Mouse (Mus musculus): ENCODE data around the gene Vmn2r5. TPM values are rescaled to one million over a fixed set of nuclear protein-coding genes. Genes with fewer than 3 reads are reported as not detected.
"Not testable (repeated sequence)": the region's sequence is repeated elsewhere in the genome, so short reads cannot be mapped to it uniquely, and the experiment has no call there.

Vmn2r5 gene
- total RNA-seq (2018; cell fraction: chromatin; rRNA removed): not detected
- total RNA-seq (2018; cell fraction: cytosol; rRNA removed): not detected
- total RNA-seq (2018; cell fraction: nucleus; rRNA removed): not detected
- not detected in 3 replicates for polyA plus RNA-seq (2018)

- H3K27ac ChIP-seq; H3K36me3 ChIP-seq (ENCODE audit: inconsistent target); H3K79me2 ChIP-seq (ENCODE audit: inconsistent target); H3K4me3 ChIP-seq (ENCODE audit: inconsistent target): not testable (repeated sequence)
- no CpG with 5 or more reads among the region's 2 CpGs for WGBS (ENCODE audit: missing documents)
Measured at GRCm38 (mm10) chr3:64509742-64510141, at the start of gene Vmn2r5. Gene Vmn2r5, minus strand, starts transcription at chr3:64509842.

GRCm38 (mm10) chr3:64523585-64523984, 13.9 kb upstream of the Vmn2r5 start:
- no CpG with 5 or more reads among the region's 1 CpGs for WGBS (ENCODE audit: missing documents)
- H3K36me3 ChIP-seq (ENCODE audit: inconsistent target): not testable (repeated sequence)

More at GRCm38 (mm10) chr3:64523585-64523984, 13.9 kb upstream of the Vmn2r5 start:
- not testable (repeated sequence) for H3K27ac ChIP-seq; H3K79me2 ChIP-seq (ENCODE audit: inconsistent target); H3K4me3 ChIP-seq (ENCODE audit: inconsistent target)

Other genes with a start within 250 kb of the Vmn2r5 start
- not detected in 3 replicates for gene Vmn2r3, start 220.1 kb downstream of the Vmn2r5 start, polyA plus RNA-seq (2018)
- gene Vmn2r4, start 94.5 kb downstream of the Vmn2r5 start, polyA plus RNA-seq (2018): not detected in 3 replicates
- gene Vmn2r6, start 56.0 kb upstream of the Vmn2r5 start, polyA plus RNA-seq (2018): not detected in 3 replicates

Data from macrophage (primary cell).